Mouse (Mus musculus): ENCODE measurements around the gene Nab2. TPM values are rescaled to one million over a fixed set of nuclear protein-coding genes. Genes with fewer than 3 reads are reported as not detected.

Nab2 gene
- polyA plus RNA-seq (2015; fragmentation: Nextera tagmentation; extraction: Ambion mirVana), result 2.9 and 3.3 TPM in 2 replicates

GRCm38 (mm10) chr10:127668093-127669050 lies at the start of gene Nab2:
TSS of gene Nab2 (minus strand) at chr10:127668568.

GRCm38 (mm10) chr10:127704766-127705220 lies 36.4 kb upstream of the Nab2 start, which contains the start of gene Myo1a:
TSS of gene Myo1a (plus strand) at chr10:127705170.

GRCm38 (mm10) chr10:127666501-127667268 lies 1.7 kb downstream of the Nab2 start, which contains the start of gene Nemp1:
TSS of gene Nemp1 (plus strand) at chr10:127666901.

DNA sequence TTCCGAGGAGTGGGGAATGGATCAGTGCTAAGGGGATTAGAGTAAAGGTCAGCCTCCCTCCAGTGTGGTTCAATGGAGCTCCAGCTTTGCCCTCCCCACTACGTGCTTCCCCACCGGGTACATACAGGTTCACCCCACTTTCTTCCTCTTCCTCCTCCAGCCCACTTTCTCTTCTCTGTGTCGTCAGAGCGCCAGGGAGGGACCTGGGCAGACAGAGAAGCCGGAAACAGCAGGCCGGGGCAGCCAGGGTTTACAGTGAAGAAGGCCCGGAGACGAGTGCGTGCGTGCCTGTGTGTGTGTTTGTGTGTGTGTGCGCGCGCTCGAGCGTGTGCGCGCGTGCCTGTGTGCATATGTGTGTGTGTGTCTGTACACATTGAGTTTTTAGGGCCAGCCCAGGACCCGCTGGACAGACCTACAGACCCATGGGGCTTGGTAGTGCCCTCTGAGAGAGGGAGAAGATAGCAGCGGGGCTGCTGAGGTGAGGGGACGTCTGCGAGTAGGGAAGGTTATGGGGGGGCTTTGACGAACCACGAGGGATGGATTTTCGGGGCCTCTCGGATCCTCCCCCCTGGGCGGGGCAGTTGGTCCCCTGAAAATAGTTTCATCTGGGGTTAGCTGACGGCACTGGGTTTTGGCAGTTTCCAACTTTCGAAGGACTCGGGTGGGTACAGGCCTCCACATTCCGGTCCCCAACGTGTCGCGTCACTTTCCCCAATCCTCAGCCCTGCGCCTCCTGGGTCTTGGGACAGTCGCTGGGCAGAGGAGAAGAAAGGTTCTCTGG lies 25.4 kb downstream of the Nab2 start, which contains the start of gene Stat6:
Gene Stat6 (plus strand): TSS at position 215 of the 781 bp plus-strand sequence.

GRCm38 (mm10) chr10:127620406-127621190 lies 47.8 kb downstream of the Nab2 start, which contains the start of gene Lrp1:
TSS of gene Lrp1 (minus strand) at chr10:127621148.

Other genes starting within 250 kb of the Nab2 start
- gene Stac3, start 166.9 kb downstream of the Nab2 start, polyA plus RNA-seq (2015; fragmentation: Nextera tagmentation; extraction: Ambion mirVana), result 0.76 and 1.5 TPM in 2 replicates
- gene Ndufa4l2, start 153.6 kb downstream of the Nab2 start, polyA plus RNA-seq (2015; fragmentation: Nextera tagmentation; extraction: Ambion mirVana), result 13.7 and 15.6 TPM in 2 replicates
- gene Shmt2, start 146.1 kb downstream of the Nab2 start, polyA plus RNA-seq (2015; fragmentation: Nextera tagmentation; extraction: Ambion mirVana), result 41.3 and 47.0 TPM in 2 replicates
- gene Nxph4, start 134.0 kb downstream of the Nab2 start, polyA plus RNA-seq (2015; fragmentation: Nextera tagmentation; extraction: Ambion mirVana), result 92.7 and 112 TPM in 2 replicates
- gene Lrp1, start 47.4 kb downstream of the Nab2 start, polyA plus RNA-seq (2015; fragmentation: Nextera tagmentation; extraction: Ambion mirVana), result 85.8 and 109 TPM in 2 replicates
- gene Stat6, start 25.6 kb downstream of the Nab2 start, polyA plus RNA-seq (2015; fragmentation: Nextera tagmentation; extraction: Ambion mirVana), result 4.7 and 4.8 TPM in 2 replicates
- 2.5 and 3.2 TPM in 2 replicates for gene Nemp1, start 1.7 kb downstream of the Nab2 start, polyA plus RNA-seq (2015; fragmentation: Nextera tagmentation; extraction: Ambion mirVana)
- 0.55 and 1.2 TPM in 2 replicates for gene Myo1a, start 36.6 kb upstream of the Nab2 start, polyA plus RNA-seq (2015; fragmentation: Nextera tagmentation; extraction: Ambion mirVana)
- gene Tac2, start 55.9 kb upstream of the Nab2 start, polyA plus RNA-seq (2015; fragmentation: Nextera tagmentation; extraction: Ambion mirVana), result 7.0 and 8.1 TPM in 2 replicates
- 2.1 and 2.7 TPM in 2 replicates for gene Zbtb39, start 71.0 kb upstream of the Nab2 start, polyA plus RNA-seq (2015; fragmentation: Nextera tagmentation; extraction: Ambion mirVana)
- 1.4 and 2.3 TPM in 2 replicates for gene Gpr182, start 83.2 kb upstream of the Nab2 start, polyA plus RNA-seq (2015; fragmentation: Nextera tagmentation; extraction: Ambion mirVana)
- 0.05 TPM in 1 of 2 replicates, not detected in the other for gene Rdh1, start 91.2 kb upstream of the Nab2 start, polyA plus RNA-seq (2015; fragmentation: Nextera tagmentation; extraction: Ambion mirVana)
- gene Rdh16f1, start 91.2 kb upstream of the Nab2 start, polyA plus RNA-seq (2015; fragmentation: Nextera tagmentation; extraction: Ambion mirVana), result not detected in 2 replicates
- 0.41 and 0.49 TPM in 2 replicates for gene Rdh9, start 107.8 kb upstream of the Nab2 start, polyA plus RNA-seq (2015; fragmentation: Nextera tagmentation; extraction: Ambion mirVana)
- gene Rdh16, start 132.6 kb upstream of the Nab2 start, polyA plus RNA-seq (2015; fragmentation: Nextera tagmentation; extraction: Ambion mirVana), result not detected in 2 replicates
- not detected in 2 replicates for gene Rdh19, start 181.4 kb upstream of the Nab2 start, polyA plus RNA-seq (2015; fragmentation: Nextera tagmentation; extraction: Ambion mirVana)
- not detected in 2 replicates for gene Rdh16f2, start 197.9 kb upstream of the Nab2 start, polyA plus RNA-seq (2015; fragmentation: Nextera tagmentation; extraction: Ambion mirVana)
- gene Rdh7, start 220.2 kb upstream of the Nab2 start, polyA plus RNA-seq (2015; fragmentation: Nextera tagmentation; extraction: Ambion mirVana), result not detected in 2 replicates
- gene Sdr9c7, start 229.9 kb upstream of the Nab2 start, polyA plus RNA-seq (2015; fragmentation: Nextera tagmentation; extraction: Ambion mirVana), result not detected in 2 replicates